Mouse (Mus musculus): Measurements from ENCODE around the gene Acp2. TPM values are rescaled to one million over a fixed set of nuclear protein-coding genes. Genes with fewer than 3 reads are reported as not detected.
"Not testable (repeated sequence)": the region's sequence is repeated elsewhere in the genome, so short reads cannot be mapped to it uniquely, and the experiment has no call there.

Gene Acp2
- total and polyA plus RNA-seq, 2 experiments from 2014 or later, result 35.1 to 44.7 TPM

DNA sequence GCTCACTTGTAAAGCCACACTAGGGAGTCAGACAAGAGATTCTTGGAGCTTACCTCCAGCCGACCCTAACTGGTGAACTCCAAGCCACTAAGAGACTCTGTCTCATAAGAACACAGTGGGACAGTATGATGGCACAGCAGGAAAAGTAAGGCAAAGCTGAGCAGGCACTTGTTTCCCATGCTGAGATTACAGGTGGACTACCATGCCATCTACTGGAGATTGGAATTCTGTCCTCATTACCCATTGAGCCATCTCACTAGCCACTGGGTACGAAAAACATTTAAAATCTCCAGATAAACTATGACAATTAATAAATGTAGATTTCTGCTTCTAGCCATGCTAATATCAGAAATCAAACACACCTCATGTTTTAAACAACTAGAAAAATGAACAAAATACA is 20.9 kb downstream of the Acp2 start:
- Histone ChIP-seq H3K36me3 (ENCODE audit: insufficient read depth, low read length) (no peaks in the 10 kb centered on the region), H3K9ac (replicated peaks; ENCODE audit: low read length, poor library complexity, severe bottlenecking) (no peak overlapping the region), H3K27ac (ENCODE audit: low read depth, low read length) (no peak overlapping the region), H3K4me3 (ENCODE audit: low read depth, low read length) (no peak overlapping the region), H3K4me1 (ENCODE audit: insufficient read depth, low read length) (no peaks in the 10 kb centered on the region), H3K27me3 (ENCODE audit: insufficient read depth, low read length) (no peaks in the 10 kb centered on the region), H3K4me2 (ENCODE audit: low read depth, low read length, poor library complexity, severe bottlenecking) (no peak overlapping the region), H3K9me3 (ENCODE audit: low read length) (no peaks in the 10 kb centered on the region)
- ATAC-seq (ENCODE audit: low FRiP score) (no peak), DNase-seq (ENCODE audit: low spot score) (no peak)
- TF ChIP-seq CTCF (IDR thresholded peaks at IDR 0.05), result peak; percentile 34; the same call in 1 of the 2 replicates
- WGBS, result 80% methylated on average over 2 of the region's 2 CpGs

DNA sequence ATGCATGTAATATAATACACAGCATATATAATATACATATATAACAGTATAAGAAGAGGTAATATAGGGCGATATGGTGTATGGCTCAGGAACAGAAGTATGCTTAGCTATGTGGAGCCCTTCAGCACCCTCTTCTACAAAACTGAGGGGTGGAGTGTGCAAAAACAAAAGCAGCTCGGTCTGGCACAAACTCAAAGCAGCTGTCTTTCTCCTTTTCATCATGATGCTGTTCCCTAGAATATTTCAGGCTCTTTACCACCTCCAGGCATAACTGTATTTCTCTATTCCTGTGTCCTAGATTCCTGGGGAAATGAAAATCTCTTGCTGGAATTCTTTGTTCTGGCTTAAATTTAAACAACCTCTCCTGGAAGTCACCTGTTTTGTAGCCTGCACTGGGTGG is 27.1 kb downstream of the Acp2 start:
- no peaks in the 10 kb centered on the region for H3K4me1 ChIP-seq (ENCODE audit: insufficient read depth, low read length)
- no peak overlapping the region for H3K4me3 ChIP-seq (ENCODE audit: low read depth, low read length)
- no peaks in the 10 kb centered on the region for H3K9me3 ChIP-seq (ENCODE audit: low read length)
- ATAC-seq (ENCODE audit: low FRiP score) (no peak), DNase-seq (ENCODE audit: low spot score) (no peak)
- no peaks in the 10 kb centered on the region for H3K36me3 ChIP-seq (ENCODE audit: insufficient read depth, low read length)
- H3K4me2 ChIP-seq (ENCODE audit: low read depth, low read length, poor library complexity, severe bottlenecking), result no peak overlapping the region
- no peak for TF ChIP-seq CTCF (IDR thresholded peaks at IDR 0.05)
- no peaks in the 10 kb centered on the region for H3K27me3 ChIP-seq (ENCODE audit: insufficient read depth, low read length)
- no peak overlapping the region for H3K27ac ChIP-seq (ENCODE audit: low read depth, low read length)
- no peak overlapping the region for H3K9ac ChIP-seq (replicated peaks; ENCODE audit: low read length, poor library complexity, severe bottlenecking)
- 78% methylated on average over 2 of the region's 2 CpGs for WGBS

DNA sequence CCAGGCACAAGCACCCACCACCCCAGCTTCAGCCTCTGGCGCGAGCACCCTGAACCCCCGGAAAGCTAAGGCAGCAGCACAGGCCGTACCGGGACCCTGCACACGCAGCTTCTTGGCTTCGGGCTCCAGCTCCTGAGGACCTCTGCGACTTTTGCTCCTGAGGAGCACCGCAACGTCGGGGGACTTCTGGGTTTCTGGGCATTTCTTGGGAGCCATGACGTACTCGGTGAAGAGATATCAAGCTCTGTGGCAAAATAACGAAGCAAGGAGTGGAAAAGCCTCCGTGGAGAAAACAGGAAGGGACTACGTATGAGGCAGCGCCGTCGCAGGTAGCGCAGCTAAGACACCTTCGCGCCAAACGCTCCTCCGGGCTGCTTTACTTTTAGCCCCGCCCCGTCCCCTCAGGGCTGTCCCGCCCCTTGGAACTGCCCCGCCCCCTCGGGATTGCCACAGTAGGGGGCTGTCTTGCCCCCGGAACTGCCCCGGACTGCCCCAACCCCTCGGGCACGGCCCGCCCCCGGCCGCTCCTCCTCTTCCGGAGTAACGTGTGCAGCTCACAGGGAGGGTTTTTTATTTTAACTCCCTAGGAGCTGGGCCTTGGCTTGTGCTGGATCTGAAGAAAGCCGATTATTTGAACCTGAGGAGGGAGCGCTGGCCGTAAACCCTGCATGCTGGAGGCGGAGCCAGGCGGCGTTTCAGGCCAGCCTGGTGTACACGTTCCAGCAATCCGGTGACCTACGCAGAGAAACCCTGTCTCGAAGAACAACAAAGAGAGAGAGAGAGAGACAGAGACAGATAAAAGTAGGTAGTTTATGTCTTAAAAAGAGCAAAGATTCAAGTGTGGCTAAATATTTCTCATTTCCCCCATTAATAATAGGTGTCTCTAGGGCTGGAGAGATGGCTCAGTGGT is 34.2 kb downstream of the Acp2 start, which contains the start of gene Ddb2:
Ddb2 (minus strand) TSS at position 382 of the 910 bp plus-strand sequence.
- H3K4me2 ChIP-seq (ENCODE audit: low read depth, low read length, poor library complexity, severe bottlenecking), result peak within 1 kb of the TSS; percentile 78

DNA sequence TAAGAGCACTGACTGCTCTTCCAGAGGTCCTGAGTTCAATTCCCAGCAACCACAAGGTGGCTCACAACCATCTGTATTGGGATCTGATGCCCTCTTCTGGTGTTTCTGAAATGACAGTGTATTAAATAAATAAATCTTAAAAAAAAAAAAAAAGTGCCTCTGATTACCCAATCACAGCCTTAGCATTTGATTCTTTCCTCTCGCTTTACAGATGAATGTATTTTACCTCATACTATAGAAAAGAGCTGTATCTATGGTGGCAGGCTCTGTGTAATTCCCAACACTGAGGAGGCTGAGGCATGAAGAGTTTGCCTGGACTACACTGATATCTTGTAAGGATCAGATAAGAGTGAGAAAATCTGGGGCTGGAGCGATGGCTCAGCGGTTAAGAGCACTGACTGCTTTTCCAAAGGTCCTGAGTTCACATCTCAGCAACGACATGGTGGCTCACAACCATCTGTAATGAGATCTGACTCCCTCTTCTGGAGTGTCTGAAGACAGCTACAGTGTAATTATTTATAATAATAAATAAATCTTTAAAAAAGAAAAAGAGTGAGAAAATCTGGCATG is 34.9 kb downstream of the Acp2 start:
- DNase-seq (ENCODE audit: low spot score), result peak; percentile 44
- H3K4me1 ChIP-seq (ENCODE audit: insufficient read depth, low read length); H3K36me3 ChIP-seq (ENCODE audit: insufficient read depth, low read length); H3K9me3 ChIP-seq (ENCODE audit: low read length); H3K27me3 ChIP-seq (ENCODE audit: insufficient read depth, low read length): not testable (repeated sequence)
- peak; percentile 75 for ATAC-seq (ENCODE audit: low FRiP score)
- Histone ChIP-seq H3K4me3 (ENCODE audit: low read depth, low read length) (peak overlapping the region; percentile 51), H3K4me2 (ENCODE audit: low read depth, low read length, poor library complexity, severe bottlenecking) (peak overlapping the region; percentile 32), H3K9ac (replicated peaks; ENCODE audit: low read length, poor library complexity, severe bottlenecking) (peak overlapping the region; percentile 60), H3K27ac (ENCODE audit: low read depth, low read length) (peak overlapping the region; percentile 78)
- WGBS, result 25% methylated on average over 4 of the region's 4 CpGs
- peak; percentile 64 for TF ChIP-seq CTCF (IDR thresholded peaks at IDR 0.05)

More for the DNA sequence above, 34.2 kb downstream of the Acp2 start, which contains the start of gene Ddb2:
- Histone ChIP-seq H3K27ac (ENCODE audit: low read depth, low read length) (peak within 1 kb of the TSS; percentile 78), H3K9me3 (ENCODE audit: low read length) (no peaks in the 10 kb centered on the region), H3K27me3 (ENCODE audit: insufficient read depth, low read length) (no peaks in the 10 kb centered on the region), H3K9ac (replicated peaks; ENCODE audit: low read length, poor library complexity, severe bottlenecking) (peak within 1 kb of the TSS; percentile 60), H3K4me1 (ENCODE audit: insufficient read depth, low read length) (no peaks in the 10 kb centered on the region), H3K36me3 (ENCODE audit: insufficient read depth, low read length) (no peaks in the 10 kb centered on the region), H3K4me3 (ENCODE audit: low read depth, low read length) (peak within 1 kb of the TSS; percentile 51)
- DNase-seq (ENCODE audit: low spot score) (peak; percentile 97), ATAC-seq (ENCODE audit: low FRiP score) (peak; percentile 98)
- no peak for TF ChIP-seq CTCF (IDR thresholded peaks at IDR 0.05)
- WGBS, result under 1% methylated on average over 47 of the region's 48 CpGs

DNA sequence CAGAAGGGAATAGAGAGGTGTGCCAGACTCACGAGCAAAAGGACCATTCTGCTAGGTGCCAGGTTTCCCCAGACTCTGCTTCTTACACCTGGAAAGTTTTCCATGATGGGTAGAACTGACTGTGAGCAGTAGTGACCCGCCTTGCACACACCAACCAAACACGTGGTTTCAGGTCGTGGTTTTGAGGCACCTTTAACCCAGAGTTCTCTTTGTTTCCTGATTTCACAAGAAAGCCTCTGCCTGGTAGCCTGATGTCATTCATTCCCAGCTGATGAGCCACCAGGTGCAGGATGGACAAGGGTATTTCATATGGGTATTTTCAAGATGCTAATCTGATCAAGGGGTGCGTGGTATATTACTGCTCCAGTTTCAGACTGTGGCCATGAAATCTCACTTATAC is 39.9 kb downstream of the Acp2 start:
- Histone ChIP-seq H3K4me3 (ENCODE audit: low read depth, low read length) (no peak overlapping the region), H3K36me3 (ENCODE audit: insufficient read depth, low read length) (no peaks in the 10 kb centered on the region), H3K27ac (ENCODE audit: low read depth, low read length) (no peak overlapping the region), H3K9ac (replicated peaks; ENCODE audit: low read length, poor library complexity, severe bottlenecking) (no peak overlapping the region), H3K9me3 (ENCODE audit: low read length) (no peaks in the 10 kb centered on the region), H3K4me2 (ENCODE audit: low read depth, low read length, poor library complexity, severe bottlenecking) (no peak overlapping the region), H3K27me3 (ENCODE audit: insufficient read depth, low read length) (no peaks in the 10 kb centered on the region), H3K4me1 (ENCODE audit: insufficient read depth, low read length) (no peaks in the 10 kb centered on the region)
- ATAC-seq (ENCODE audit: low FRiP score) (no peak), DNase-seq (ENCODE audit: low spot score) (no peak)
- WGBS, result 72% methylated on average over 5 of the region's 5 CpGs
- no peak for TF ChIP-seq CTCF (IDR thresholded peaks at IDR 0.05)

DNA sequence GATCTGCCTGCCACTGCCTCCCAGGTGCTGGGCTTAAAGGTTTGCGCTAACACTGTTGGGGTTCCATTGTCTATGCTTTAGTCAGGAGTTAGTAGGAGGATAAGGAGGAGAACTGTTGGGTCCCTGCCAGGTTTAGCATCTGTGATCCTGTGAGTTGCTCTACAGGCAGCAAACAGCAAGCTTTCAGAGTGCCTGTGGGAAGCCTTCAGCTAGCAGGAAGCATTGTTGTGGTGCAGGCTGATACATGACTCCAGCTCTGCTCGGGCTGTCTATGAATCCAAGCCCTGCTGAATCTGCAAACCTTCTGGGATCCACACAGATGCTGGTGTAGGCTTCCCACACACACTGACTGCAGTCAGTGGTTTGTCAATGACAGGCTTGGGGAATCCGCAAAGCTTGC is 40.7 kb downstream of the Acp2 start:
- Histone ChIP-seq H3K27ac (ENCODE audit: low read depth, low read length) (no peak overlapping the region), H3K9me3 (ENCODE audit: low read length) (no peaks in the 10 kb centered on the region), H3K4me3 (ENCODE audit: low read depth, low read length) (no peak overlapping the region), H3K4me2 (ENCODE audit: low read depth, low read length, poor library complexity, severe bottlenecking) (no peak overlapping the region), H3K4me1 (ENCODE audit: insufficient read depth, low read length) (no peaks in the 10 kb centered on the region), H3K9ac (replicated peaks; ENCODE audit: low read length, poor library complexity, severe bottlenecking) (no peak overlapping the region), H3K36me3 (ENCODE audit: insufficient read depth, low read length) (no peaks in the 10 kb centered on the region), H3K27me3 (ENCODE audit: insufficient read depth, low read length) (no peaks in the 10 kb centered on the region)
- WGBS, result 57% methylated on average over 3 of the region's 3 CpGs
- DNase-seq (ENCODE audit: low spot score) (no peak), ATAC-seq (ENCODE audit: low FRiP score) (no peak)
- TF ChIP-seq CTCF (IDR thresholded peaks at IDR 0.05), result no peak
